Mouse (Mus musculus) limb, embryonic 14.5 days (tissue): Measurements from ENCODE around the gene Rsc1a1. TPM values are rescaled to one million over a fixed set of nuclear protein-coding genes. Genes with fewer than 3 reads are reported as not detected.

Source experiments
- ATAC-seq: fragments of 200-750 bp; cut with Nextera tagmentation; 2 replicates; pipeline ENCODE4 v1.8.0; 2017; ENCODE audit warnings: low read depth, moderate number of reproducible peaks, moderate TSS enrichment; ENCODE audit not compliant: low FRiP score
- DNase-seq: peaks from one replicate; pipeline ENCODE4 v3.0.0-alpha.2; 2015; ENCODE audit warnings: low spot score
- H3K27ac ChIP-seq: fragments of 300-500 bp; sonication (generic); replicated peaks from 2 replicates; pipeline ENCODE4 v1.5.1; 2014; ENCODE audit warnings: low read depth, mild to moderate bottlenecking, low read length, moderate library complexity, mixed read lengths
- H3K27me3 ChIP-seq: fragments of 300-500 bp; sonication (generic); 2 replicates; pipeline ENCODE4 v1.6.1; 2014; ENCODE audit warnings: low read length, mixed read lengths; ENCODE audit not compliant: control insufficient read depth, insufficient read depth
- H3K36me3 ChIP-seq: fragments of 300-500 bp; sonication (generic); 2 replicates; pipeline ENCODE4 v1.6.1; 2014; ENCODE audit warnings: mild to moderate bottlenecking, low read length, moderate library complexity, mixed read lengths; ENCODE audit not compliant: control insufficient read depth, insufficient read depth
- H3K4me1 ChIP-seq: fragments of 300-500 bp; sonication (generic); 2 replicates; pipeline ENCODE4 v1.6.1; 2014; ENCODE audit warnings: antibody characterized with exemption, low read length, mixed read lengths; ENCODE audit not compliant: control insufficient read depth, insufficient read depth
- H3K4me2 ChIP-seq: fragments of 300-500 bp; sonication (generic); replicated peaks from 2 replicates; pipeline ENCODE4 v1.6.1; 2014; ENCODE audit warnings: low read depth, mild to moderate bottlenecking, low read length, moderate library complexity; ENCODE audit not compliant: severe bottlenecking
- H3K4me3 ChIP-seq: fragments of 300-500 bp; sonication (generic); replicated peaks from 2 replicates; pipeline ENCODE4 v1.5.1; 2014; ENCODE audit warnings: low read length
- H3K9ac ChIP-seq: fragments of 300-500 bp; sonication (generic); 2 replicates; pipeline ENCODE4 v1.6.1; 2014; ENCODE audit warnings: mild to moderate bottlenecking, low read depth, low read length, moderate library complexity; ENCODE audit not compliant: severe bottlenecking
- H3K9me3 ChIP-seq: fragments of 300-500 bp; sonication (generic); 2 replicates; pipeline ENCODE4 v1.6.1; 2016; ENCODE audit warnings: low read length; ENCODE audit not compliant: control insufficient read depth
- POLR2A ChIP-seq: fragments of 200-500 bp; IDR thresholded peaks from 2 replicates; pipeline ENCODE4 v1.8.0; 2012; ENCODE audit warnings: inconsistent platforms, mild to moderate bottlenecking, moderate library complexity, borderline replicate concordance; ENCODE audit not compliant: insufficient read depth, insufficient read length; ENCODE audit errors: extremely low read depth
- WGBS: fragments of 180-500 bp; shearing (Covaris S2); extraction: QIAGEN DNeasy Blood & Tissue Kit; methylation state at CpG from one replicate; pipeline ENCODE4 v1.1.7; 2014; 5-methylcytosine and 5-hydroxymethylcytosine counted together
- polyA plus RNA-seq, 2 experiments: library from polyadenylated mRNA; depleted of rRNA in 1 of 2; stranded (reverse) in 1 of 2; unstranded in 1 of 2; fragments of >200 nt; fragmentation: Nextera tagmentation in 1 of 2; extraction: Ambion mirVana in 1 of 2; gene quantifications; 2 replicates each; pipeline versions ENCODE4 v1.2.1 to v1.2.3; 2012 to 2014

Rsc1a1 gene
- polyA plus RNA-seq, 2 experiments = 1.5 to 9.0 TPM

DNA sequence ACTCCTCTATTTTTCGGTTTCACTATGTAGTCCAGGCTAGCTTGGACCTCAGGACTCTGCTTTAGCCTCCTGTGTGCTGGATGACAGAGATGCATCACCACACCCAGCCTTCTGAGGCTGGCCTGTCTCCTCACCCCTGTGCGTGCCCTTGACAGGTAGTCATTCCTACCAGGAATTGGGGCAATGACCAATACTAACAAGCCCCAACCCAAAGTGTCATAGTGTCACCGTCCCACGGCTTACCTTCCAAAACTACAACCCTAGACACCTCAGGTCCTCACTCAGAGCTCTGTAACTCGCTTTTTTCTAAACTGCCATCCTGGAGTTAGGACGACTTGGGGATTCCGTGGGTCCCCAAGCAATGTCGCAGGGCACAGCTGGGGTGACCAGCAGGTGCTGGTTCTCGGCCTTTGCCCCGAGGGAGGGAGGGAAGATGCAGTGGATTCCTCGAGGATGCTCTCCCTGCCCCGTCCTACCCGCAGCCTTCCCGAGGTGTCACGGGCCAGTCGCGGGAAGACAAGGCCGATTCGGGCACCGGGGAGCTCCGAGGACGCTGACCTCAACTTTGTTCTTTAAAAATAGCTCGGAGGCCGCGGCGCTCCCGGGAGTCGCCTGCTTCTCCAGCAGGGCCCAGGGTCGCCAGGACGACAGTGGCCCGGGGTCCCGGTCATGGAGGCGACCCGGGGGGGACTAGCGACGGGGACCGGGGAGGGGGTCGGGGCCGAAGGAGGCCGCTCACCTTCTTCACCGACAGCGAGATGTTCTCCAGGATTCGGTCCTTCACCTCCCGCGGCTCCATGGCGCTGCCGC is 22.1 kb downstream of the Rsc1a1 start:
- Histone ChIP-seq H3K27me3 (no peaks in the 10 kb centered on the region), H3K9me3 (no peaks in the 10 kb centered on the region), H3K4me3 (peak overlapping the region; percentile 82), H3K4me2 (peak overlapping the region; percentile 90), H3K4me1 (peaks cover 8% of the 10 kb centered on the region), H3K27ac (peak overlapping the region; percentile 75), H3K9ac (peak overlapping the region; percentile 91), H3K36me3 (peaks cover 19% of the 10 kb centered on the region)
- ATAC-seq (peak; percentile 17; the same call in 1 of the 2 replicates), DNase-seq (no peak)
- no peak for TF ChIP-seq POLR2A
- 4% methylated on average over 39 of the region's 47 CpGs for WGBS

DNA sequence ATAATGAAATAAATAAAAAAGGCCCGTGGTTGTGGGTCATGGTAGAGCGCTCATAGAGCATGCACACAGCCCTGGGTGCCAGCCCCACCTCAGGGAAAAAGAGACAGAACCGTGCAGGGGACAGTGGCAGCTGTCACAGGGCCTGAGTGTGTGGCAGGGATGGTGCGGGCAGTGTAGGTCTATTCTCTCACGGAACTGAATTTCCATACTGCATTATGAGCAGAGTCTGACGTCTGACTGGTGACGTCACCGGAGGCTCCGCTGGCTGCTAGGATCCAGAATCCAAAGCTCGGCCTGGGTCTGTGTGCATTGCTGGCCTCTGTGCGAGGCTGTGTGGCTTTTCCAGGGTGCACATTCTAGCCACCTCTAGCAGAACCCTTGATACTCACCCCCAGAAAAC is 24.5 kb downstream of the Rsc1a1 start:
- WGBS = 90% methylated on average over 11 of the region's 11 CpGs
- H3K4me3 ChIP-seq = no peak overlapping the region
- H3K27me3 ChIP-seq = no peaks in the 10 kb centered on the region
- no peak for DNase-seq
- TF ChIP-seq POLR2A = no peak
- H3K27ac ChIP-seq = no peak overlapping the region
- peaks cover 8% of the 10 kb centered on the region for H3K4me1 ChIP-seq
- H3K9me3 ChIP-seq = no peaks in the 10 kb centered on the region
- H3K36me3 ChIP-seq = peaks cover 34% of the 10 kb centered on the region
- no peak for ATAC-seq
- H3K4me2 ChIP-seq = no peak overlapping the region
- H3K9ac ChIP-seq = no peak overlapping the region

- Histone ChIP-seq H3K27me3 (no peaks in the 10 kb centered on the region), H3K36me3 (peaks cover 37% of the 10 kb centered on the region), H3K27ac (no peak overlapping the region), H3K4me1 (peaks cover 5% of the 10 kb centered on the region), H3K9ac (no peak overlapping the region), H3K4me3 (no peak overlapping the region), H3K4me2 (no peak overlapping the region), H3K9me3 (no peaks in the 10 kb centered on the region)
- WGBS = 37% methylated on average over 4 of the region's 4 CpGs
- no peak for TF ChIP-seq POLR2A
- no peak for DNase-seq
- no peak for ATAC-seq
Observed at GRCm38 (mm10) chr4:141659739-141660138, 25.7 kb downstream of the Rsc1a1 start.

- H3K27ac ChIP-seq = no peak overlapping the region
- H3K4me1 ChIP-seq = no peaks in the 10 kb centered on the region
- H3K9me3 ChIP-seq = no peaks in the 10 kb centered on the region
- H3K4me3 ChIP-seq = no peak overlapping the region
- WGBS = 83% methylated on average over 6 of the region's 6 CpGs
- ATAC-seq (no peak), DNase-seq (no peak)
- no peak overlapping the region for H3K9ac ChIP-seq
- no peak overlapping the region for H3K4me2 ChIP-seq
- no peak for TF ChIP-seq POLR2A
- H3K36me3 ChIP-seq = peaks cover 41% of the 10 kb centered on the region
- H3K27me3 ChIP-seq = no peaks in the 10 kb centered on the region
Observed at GRCm38 (mm10) chr4:141658846-141659484, 26.4 kb downstream of the Rsc1a1 start.

DNA sequence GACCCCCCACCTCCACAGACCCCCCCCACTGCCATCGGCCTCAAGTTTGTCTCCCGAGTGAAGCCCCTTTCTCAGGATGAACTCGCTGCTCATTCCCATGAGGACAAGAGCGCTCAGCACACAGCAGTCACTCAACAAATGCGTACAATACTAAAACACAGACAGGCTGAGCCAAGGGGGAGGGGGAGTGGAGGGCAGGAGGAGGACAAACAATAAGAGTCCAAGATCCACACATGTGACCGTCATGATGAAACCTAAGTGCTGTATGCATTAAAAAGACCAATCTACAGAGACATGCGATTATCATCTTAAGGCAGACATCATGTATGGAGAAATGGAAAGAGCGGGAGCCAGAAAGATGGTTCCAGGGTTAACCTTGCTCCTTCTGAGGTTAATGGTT is 28.5 kb downstream of the Rsc1a1 start:
- Histone ChIP-seq H3K4me1 (no peaks in the 10 kb centered on the region), H3K4me2 (no peak overlapping the region), H3K36me3 (peaks cover 50% of the 10 kb centered on the region), H3K9me3 (no peaks in the 10 kb centered on the region), H3K4me3 (no peak overlapping the region), H3K9ac (no peak overlapping the region), H3K27me3 (no peaks in the 10 kb centered on the region), H3K27ac (no peak overlapping the region)
- no peak for ATAC-seq
- no peak for TF ChIP-seq POLR2A
- no peak for DNase-seq
- WGBS = 89% methylated on average over 8 of the region's 8 CpGs
